Mouse (Mus musculus) bone marrow macrophage, adult 2 months (primary cell): ENCODE measurements at regions not wholly inside any gene's neighbourhood (a gene's known extent, or its start where the extent isn't known, plus 50 kb on each side); places are given as distances from the start of the nearest gene placed in this dataset.

Source experiments
- H3K27ac ChIP-seq: 2 replicates; pipeline ENCODE4 v1.5.1; 2012; ENCODE audit warnings: low read depth, low read length; ENCODE audit not compliant: insufficient read depth
- H3K4me1 ChIP-seq: 2 replicates; pipeline ENCODE4 v1.6.1; 2012; ENCODE audit warnings: low read length; ENCODE audit not compliant: control insufficient read depth, insufficient read depth
- H3K4me3 ChIP-seq: 2 replicates; pipeline ENCODE4 v1.5.1; 2012; ENCODE audit warnings: mild to moderate bottlenecking, low read length, moderate library complexity; ENCODE audit not compliant: insufficient read depth
- CTCF ChIP-seq: IDR thresholded peaks from 2 replicates; pipeline ENCODE4 v1.5.1; 2012; ENCODE audit warnings: low read depth, mild to moderate bottlenecking, low read length, moderate library complexity
- POLR2A ChIP-seq: IDR thresholded peaks from 2 replicates; pipeline ENCODE4 v1.6.1; 2012; ENCODE audit warnings: mild to moderate bottlenecking, low read depth, low read length, borderline replicate concordance

GRCm38 (mm10) chr11:111523465-111523864 lies 457.5 kb downstream of the Kcnj2 start:
- H3K27ac ChIP-seq, result no peak overlapping the region
- no peak for TF ChIP-seq POLR2A
- peak; percentile 65; the same call in 1 of the 2 replicates for TF ChIP-seq CTCF

DNA sequence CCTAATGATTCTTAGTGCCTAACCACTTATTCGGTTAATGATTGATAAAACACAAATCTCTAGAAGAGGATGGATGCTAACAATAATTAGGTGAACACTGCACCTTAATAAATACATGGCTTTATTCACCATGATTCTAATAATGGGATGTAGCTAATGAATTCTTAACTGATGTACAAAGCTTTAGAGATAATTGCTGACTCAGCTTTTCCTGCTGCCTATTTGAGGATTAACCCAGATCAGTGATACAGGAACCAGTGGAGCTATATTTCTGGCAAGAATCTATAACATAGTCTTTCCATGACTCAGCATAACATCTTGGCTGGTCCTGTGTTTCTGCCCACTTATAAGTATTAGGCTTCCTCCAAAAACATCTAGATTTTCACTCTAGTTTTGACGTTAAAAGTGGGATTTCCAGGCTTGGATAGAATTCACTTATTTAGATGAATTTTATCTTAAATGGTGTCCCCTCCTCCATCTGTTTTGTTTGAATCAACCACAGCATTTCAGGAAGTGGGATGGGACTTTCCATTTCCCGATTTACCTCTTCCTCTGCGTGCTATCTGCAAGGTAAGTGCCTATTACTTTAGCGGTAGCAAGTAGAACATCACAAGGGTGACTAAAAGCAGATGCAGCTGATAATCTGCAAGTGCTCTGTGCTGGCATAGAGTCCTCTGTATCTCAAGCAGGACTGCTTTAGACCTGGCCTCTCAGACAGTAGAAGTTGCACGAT lies 460.2 kb downstream of the Kcnj2 start:
- no peak for TF ChIP-seq CTCF
- TF ChIP-seq POLR2A, result no peak
- Histone ChIP-seq H3K27ac (no peak overlapping the region), H3K4me1 (peaks cover 9% of the 10 kb centered on the region), H3K4me3 (no peak overlapping the region)

More at GRCm38 (mm10) chr11:111523465-111523864, 457.5 kb downstream of the Kcnj2 start:
- H3K4me1 ChIP-seq, result peaks cover 9% of the 10 kb centered on the region
- H3K4me3 ChIP-seq, result no peak overlapping the region

DNA sequence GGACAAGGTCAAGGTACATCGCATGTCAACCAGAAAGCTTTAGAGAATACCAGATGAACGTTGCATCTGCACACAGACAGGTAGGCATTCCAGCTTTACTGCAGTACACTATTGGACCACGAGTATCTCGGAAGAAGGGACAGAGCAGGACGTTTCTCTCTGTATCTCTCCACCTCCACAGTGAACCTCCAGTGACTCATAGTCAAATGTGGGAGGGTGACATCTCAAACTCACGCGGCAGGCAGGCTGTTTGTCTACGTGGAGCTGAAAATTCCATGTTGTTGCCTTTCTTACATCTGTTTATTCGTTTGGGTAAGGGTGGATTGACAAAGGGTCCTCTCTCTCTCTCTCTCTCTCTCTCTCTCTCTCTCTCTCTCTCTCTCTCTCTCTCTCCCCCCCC lies 463.6 kb downstream of the Kcnj2 start:
- Histone ChIP-seq H3K4me1 (peaks cover 9% of the 10 kb centered on the region), H3K4me3 (no peak overlapping the region)
- TF ChIP-seq POLR2A, result no peak
- no peak for TF ChIP-seq CTCF

DNA sequence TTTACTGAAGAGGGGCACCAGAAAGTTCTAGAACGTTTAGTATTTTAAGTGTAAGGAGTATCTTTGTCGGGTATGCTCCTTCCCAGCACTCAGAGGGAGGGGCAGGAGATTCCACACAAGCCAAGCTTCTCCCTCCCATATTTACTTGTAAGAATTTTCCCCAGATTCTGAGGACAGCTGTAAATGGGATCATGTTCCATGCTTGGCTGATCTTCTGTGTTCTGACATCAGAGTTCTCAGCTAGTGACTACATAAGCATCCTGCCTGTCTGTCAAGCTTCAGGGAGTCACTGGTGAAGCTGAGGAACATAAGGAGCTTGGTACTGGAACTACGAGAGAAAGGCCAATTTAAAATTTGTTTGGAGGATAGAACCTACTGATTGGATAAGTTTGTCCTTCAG lies 464.9 kb downstream of the Kcnj2 start:
- no peak overlapping the region for H3K4me3 ChIP-seq
- peaks cover 6% of the 10 kb centered on the region for H3K4me1 ChIP-seq
- TF ChIP-seq POLR2A, result no peak
- no peak overlapping the region for H3K27ac ChIP-seq

More for the DNA sequence above, 463.6 kb downstream of the Kcnj2 start:
- H3K27ac ChIP-seq, result no peak overlapping the region

GRCm38 (mm10) chr11:111532457-111532856 lies 466.5 kb downstream of the Kcnj2 start:
- Histone ChIP-seq H3K4me3 (no peak overlapping the region), H3K4me1 (no peaks in the 10 kb centered on the region), H3K27ac (no peak overlapping the region)
- TF ChIP-seq CTCF, result no peak
- no peak for TF ChIP-seq POLR2A

GRCm38 (mm10) chr11:111536040-111536836 lies 470.3 kb downstream of the Kcnj2 start:
- Histone ChIP-seq H3K27ac (no peak overlapping the region), H3K4me1 (no peaks in the 10 kb centered on the region), H3K4me3 (no peak overlapping the region)
- TF ChIP-seq POLR2A (no peak), CTCF (no peak)

DNA sequence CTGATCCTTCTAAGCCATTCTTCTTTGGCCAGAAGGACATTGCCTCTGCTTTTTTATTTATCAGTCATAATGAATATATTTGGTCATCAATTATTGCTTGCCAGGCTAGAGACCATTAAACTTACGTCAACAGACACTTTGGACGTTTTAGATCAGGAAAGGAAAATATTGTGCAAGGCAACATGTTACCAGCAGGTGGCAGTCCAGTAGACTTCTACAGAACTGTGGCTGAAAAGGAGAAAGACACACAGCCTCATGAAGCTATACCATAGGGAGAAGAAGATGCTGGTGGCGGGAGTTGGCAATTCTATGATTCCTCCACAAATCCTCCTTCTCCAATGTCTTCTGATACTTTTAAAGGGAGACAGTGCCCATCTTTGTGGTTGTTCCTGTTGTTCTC lies 471.7 kb downstream of the Kcnj2 start:
- TF ChIP-seq POLR2A (no peak), CTCF (no peak)
- Histone ChIP-seq H3K4me1 (no peaks in the 10 kb centered on the region), H3K4me3 (no peak overlapping the region), H3K27ac (no peak overlapping the region)

DNA sequence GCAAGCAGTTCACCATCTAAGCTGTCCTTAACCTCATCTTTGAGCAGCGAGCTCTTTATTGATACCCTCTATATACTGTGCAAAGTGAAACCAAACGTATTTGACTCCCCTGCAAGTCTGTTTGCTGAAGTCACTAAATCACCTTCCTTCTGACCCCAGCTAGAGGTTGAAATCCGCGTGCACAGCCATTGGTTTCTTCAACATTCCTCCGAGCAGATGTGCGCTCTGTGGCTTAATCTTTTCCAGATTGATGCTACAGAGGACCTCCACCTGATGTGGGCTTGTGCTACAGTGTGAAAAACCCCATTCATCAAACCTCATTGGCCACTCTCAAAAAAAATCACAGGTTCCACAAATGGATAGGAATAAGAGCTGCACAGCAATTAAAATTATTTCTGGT lies 474.0 kb downstream of the Kcnj2 start:
- Histone ChIP-seq H3K4me3 (no peak overlapping the region), H3K27ac (no peak overlapping the region), H3K4me1 (no peaks in the 10 kb centered on the region)
- TF ChIP-seq POLR2A (no peak), CTCF (no peak)

DNA sequence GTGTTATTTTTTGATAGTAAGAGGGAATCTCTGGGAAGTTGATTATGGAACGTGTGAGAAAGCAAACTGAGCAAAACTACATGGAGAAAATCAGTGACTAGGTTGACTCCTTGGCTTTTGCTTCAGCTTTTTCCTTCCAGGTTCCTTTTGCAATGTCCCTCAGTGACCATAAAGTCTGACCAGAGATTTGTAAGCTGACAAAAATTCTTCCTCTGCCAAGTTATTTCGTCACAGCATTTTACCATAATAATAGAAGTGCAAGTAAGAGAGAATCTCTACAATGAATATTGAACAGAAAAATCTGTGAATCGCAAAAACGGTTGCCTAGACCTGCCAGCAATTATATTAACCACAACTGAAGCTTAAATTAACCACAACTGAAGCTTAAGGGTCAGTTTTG lies 479.3 kb downstream of the Kcnj2 start:
- no peaks in the 10 kb centered on the region for H3K4me1 ChIP-seq
- H3K27ac ChIP-seq, result no peak overlapping the region
- no peak for TF ChIP-seq CTCF
- no peak for TF ChIP-seq POLR2A
- H3K4me3 ChIP-seq, result no peak overlapping the region

- no peaks in the 10 kb centered on the region for H3K4me1 ChIP-seq
- no peak for TF ChIP-seq POLR2A
- TF ChIP-seq CTCF, result no peak
- H3K27ac ChIP-seq, result no peak overlapping the region
- H3K4me3 ChIP-seq, result no peak overlapping the region
Observed at GRCm38 (mm10) chr11:111555131-111555530, 489.2 kb downstream of the Kcnj2 start.
